Mouse (Mus musculus): ENCODE data around the gene Dnah9.

Dnah9 gene

DNA sequence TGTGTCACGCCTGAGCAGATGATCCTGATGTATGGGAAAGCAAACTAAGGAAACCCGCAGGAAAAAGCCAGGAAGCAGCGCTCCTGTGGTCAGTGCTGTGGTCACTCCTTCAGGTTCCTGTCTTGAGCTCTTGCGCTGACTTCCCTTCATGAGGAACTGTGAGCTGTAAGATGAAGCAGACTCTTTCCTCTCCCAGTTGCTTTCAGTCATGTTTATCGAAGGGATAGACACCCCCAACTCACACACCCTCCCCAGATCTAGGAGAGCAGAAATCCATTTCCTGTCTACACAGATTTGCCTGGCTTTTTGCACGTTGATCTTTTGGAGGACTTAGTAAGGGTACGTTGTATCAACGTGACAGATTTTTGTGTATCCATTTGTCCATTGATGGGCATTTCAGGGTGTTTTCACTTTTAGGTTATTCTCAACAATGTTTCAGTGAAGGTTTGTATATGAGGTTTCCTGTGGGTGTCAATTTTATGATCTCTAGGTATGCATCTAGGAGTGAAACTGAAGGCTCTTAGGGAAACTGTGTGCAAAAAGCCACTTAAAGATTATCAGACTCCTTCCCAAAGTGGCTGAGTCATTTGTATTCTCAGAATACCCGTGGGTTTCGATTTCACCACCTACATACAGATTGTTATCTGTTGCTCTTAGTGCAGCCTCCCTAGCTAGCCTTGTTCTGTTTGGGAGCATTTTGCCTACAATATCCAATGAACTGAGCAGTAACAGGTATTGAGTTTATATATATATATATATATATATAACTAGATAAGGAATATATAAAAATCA is 373.7 kb downstream of the Dnah9 start:
- no peak for DNase-seq (ENCODE audit: low read depth, low spot score)

DNA sequence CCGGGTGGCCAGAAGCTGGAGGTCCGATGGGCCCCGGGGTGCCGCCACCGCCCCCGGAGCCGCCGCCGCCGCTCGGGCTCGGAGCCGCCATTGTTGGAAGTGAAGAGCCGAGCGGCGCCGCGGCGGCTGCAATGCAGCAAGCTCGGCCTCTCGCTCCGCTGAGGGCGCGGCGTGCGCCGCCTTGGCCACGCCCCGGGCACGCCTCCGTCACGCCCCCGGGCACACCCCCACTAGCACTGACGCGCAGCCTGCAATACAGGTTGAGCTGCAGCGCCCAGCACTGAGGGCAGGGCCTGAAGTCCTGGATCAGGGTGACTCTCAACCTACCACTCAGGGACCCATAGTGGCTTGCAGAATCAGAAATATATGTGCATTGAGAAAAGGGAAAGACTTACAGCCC is 380.2 kb downstream of the Dnah9 start, which contains the start of gene Map2k4:
Map2k4 (minus strand) TSS at position 144 of the 400 bp plus-strand sequence.
- DNase-seq (ENCODE audit: low read depth, low spot score): peak; percentile 91

DNA sequence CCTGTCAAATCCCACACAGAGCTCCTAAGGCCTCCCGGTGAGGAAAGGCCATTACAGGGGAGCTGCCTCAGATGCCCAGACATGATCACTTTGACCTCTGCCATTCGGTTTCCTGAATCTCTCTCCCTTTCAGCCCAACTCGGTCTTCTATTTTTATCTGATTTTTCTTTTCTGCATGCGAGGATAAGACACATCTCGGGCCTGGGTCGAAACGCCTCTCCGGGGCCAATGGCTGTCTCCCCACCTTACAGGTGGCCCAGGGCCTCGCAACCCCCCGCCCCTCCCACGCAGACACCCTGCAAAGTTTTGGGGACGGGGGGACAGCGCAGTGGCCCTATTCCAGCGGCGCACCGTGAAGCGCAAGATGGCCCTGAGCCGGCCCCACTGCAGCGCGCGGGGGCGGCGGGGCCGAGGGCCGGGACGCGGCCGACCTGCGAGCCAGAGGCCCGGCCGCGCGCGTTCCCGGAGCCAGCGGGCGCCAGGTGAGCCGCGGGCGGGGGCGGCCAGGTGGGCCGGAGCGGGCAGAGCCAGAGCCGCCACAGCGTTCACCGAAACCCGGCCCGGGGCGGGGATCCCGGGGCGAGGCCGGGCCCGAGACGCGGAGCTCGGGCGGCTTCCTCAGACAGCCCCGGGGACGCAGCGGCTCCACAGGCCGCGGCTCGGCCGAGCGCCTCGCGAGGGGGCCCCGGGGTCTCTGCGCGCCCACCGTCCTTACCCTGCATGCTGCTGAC is 380.8 kb downstream of the Dnah9 start:
- peak; percentile 8 for DNase-seq (ENCODE audit: low read depth, low spot score)

DNA sequence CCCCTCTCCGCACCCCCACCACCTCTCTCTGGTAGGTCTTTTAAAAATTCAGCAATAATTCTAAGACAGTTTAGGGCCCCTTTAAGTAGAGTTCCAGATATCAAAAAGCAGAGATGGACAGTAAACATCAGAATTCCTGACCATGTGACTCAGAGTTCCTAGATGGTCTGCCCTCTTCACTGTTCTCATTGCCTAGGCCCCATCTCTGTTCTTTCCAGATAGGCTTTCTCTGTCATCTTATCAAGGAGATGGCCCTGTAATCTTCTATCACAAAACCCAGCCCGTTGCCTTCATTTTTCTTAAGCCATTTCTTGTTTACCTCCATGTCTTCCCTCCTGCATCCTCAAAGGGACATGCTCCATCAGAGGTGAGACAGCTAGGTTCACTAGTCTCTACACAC is 382.2 kb downstream of the Dnah9 start:
- DNase-seq (ENCODE audit: low read depth, low spot score): no peak

DNA sequence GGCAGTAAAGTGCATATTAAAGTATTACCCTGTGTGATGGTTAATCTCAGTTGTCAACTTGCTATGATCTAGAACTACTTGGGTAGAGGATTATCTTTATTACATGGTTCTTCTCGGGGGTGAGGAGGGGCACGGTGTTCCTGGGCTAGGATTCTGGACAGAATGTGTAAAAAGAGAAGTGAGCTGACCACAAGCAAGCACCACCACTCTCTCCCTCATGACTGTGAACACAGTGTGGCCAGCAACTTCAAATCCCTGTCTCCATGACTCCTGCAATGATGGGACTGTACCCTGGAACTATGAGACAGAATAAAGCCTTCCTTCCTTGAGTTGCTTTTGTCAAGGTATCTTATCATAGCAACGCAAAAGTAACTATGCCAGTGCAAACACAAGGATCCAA is 386.8 kb downstream of the Dnah9 start:
- no peak for DNase-seq (ENCODE audit: low read depth, low spot score)
